Mouse (Mus musculus): Measurements from ENCODE around the gene Erv3. TPM values are rescaled to one million over a fixed set of nuclear protein-coding genes. Genes with fewer than 3 reads are reported as not detected.

The Erv3 gene
- polyA plus RNA-seq, 1 experiment from 2014 or later, result not detected

DNA sequence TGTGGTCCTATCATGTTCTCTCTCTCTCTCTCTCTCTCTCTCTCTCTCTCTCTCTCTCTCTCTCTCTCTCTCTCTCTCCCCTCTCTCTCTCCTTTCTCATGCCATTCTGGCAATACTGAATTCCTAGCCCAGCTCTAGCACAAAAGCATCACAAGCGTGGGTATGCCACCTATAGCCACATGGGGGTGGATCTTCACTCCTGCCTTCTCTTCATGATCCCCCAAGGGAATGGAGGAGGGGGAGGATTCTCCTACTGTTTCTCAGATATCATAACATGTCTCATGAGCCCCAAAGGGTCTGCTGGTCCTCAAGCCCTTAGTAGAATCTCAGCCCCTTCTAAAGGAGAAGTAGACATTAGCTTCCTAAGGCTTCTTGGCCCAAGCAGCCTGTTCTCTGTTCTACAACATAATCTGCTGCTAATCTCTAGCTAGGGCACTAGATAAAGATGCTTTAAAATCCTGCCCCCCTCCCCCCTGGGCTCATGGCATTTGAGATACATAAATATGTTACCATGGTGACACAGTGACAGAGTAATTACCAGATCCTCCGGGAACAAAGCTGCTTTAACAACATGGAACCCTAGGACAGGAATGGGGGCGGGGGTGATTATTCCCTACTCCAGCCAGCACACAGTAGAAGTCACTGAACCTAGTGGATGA lies 3.2 kb upstream of the Erv3 start:
- Histone ChIP-seq H3K27me3 (replicated peaks) (no peaks in the 10 kb centered on the region), H3K9me3 (replicated peaks) (no peaks in the 10 kb centered on the region), H3K27ac (replicated peaks) (no peak overlapping the region), H3K4me3 (replicated peaks) (no peak overlapping the region), H3K9ac (replicated peaks) (no peak overlapping the region), H3K4me2 (no peak overlapping the region), H3K4me1 (peaks cover 5% of the 10 kb centered on the region; the same call in 1 of the 2 replicates), H3K36me3 (no peaks in the 10 kb centered on the region)
- ATAC-seq (ENCODE audit: low FRiP score), result peak; percentile 57
- 36% methylated on average over 3 of the region's 3 CpGs for WGBS

DNA sequence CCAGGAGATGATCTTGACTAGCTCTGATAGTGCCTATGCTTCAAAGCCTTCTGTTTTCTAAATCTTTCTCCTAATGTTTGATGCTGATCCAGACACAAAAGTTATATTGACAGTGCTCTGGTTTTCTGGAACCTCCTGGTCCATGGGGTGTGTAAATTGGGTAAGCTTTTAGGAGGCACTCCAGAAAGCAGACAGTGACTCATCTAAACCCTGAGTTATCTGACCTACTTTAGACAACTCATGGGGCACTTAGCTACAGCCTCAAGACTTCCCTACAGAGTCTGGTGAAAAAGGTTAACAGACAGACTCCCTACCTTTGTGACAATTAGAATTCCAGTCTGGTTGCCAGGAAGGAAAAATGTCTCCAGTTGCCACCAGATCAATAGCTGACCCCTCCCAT lies 1.7 kb downstream of the Erv3 start:
- Histone ChIP-seq H3K9ac (replicated peaks) (no peak overlapping the region), H3K4me3 (replicated peaks) (no peak overlapping the region), H3K4me2 (no peak overlapping the region), H3K9me3 (replicated peaks) (no peaks in the 10 kb centered on the region), H3K36me3 (no peaks in the 10 kb centered on the region), H3K27ac (replicated peaks) (no peak overlapping the region), H3K27me3 (replicated peaks) (no peaks in the 10 kb centered on the region), H3K4me1 (peaks cover 3% of the 10 kb centered on the region; the same call in 1 of the 2 replicates)
- no peak for ATAC-seq (ENCODE audit: low FRiP score)

DNA sequence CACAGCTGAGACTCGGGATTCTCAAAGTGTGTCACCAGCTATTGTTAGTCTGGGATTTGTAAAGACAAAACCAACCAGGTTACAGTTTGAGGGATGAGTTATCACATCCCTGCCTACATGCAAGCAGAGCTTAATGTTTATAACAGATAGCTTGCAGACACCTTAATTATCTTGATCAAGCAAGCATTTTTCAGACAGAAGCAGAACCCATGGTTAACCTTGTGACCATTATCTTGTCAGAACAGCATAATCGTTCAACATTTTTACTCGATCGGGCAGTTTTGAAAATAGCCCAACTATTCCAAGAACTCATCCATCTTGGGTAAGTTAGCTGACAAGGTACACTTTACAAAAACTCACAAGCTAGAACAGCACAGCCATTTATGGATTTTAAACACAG lies 5.8 kb downstream of the Erv3 start:
- H3K4me2 ChIP-seq, result no peak overlapping the region
- H3K27ac ChIP-seq (replicated peaks), result no peak overlapping the region
- ATAC-seq (ENCODE audit: low FRiP score), result no peak
- no peaks in the 10 kb centered on the region for H3K9me3 ChIP-seq (replicated peaks)
- no peaks in the 10 kb centered on the region for H3K27me3 ChIP-seq (replicated peaks)
- WGBS, result 71% methylated on average over 4 of the region's 4 CpGs
- no peak overlapping the region for H3K9ac ChIP-seq (replicated peaks)
- no peaks in the 10 kb centered on the region for H3K4me1 ChIP-seq
- H3K36me3 ChIP-seq, result no peaks in the 10 kb centered on the region
- no peak overlapping the region for H3K4me3 ChIP-seq (replicated peaks)

DNA sequence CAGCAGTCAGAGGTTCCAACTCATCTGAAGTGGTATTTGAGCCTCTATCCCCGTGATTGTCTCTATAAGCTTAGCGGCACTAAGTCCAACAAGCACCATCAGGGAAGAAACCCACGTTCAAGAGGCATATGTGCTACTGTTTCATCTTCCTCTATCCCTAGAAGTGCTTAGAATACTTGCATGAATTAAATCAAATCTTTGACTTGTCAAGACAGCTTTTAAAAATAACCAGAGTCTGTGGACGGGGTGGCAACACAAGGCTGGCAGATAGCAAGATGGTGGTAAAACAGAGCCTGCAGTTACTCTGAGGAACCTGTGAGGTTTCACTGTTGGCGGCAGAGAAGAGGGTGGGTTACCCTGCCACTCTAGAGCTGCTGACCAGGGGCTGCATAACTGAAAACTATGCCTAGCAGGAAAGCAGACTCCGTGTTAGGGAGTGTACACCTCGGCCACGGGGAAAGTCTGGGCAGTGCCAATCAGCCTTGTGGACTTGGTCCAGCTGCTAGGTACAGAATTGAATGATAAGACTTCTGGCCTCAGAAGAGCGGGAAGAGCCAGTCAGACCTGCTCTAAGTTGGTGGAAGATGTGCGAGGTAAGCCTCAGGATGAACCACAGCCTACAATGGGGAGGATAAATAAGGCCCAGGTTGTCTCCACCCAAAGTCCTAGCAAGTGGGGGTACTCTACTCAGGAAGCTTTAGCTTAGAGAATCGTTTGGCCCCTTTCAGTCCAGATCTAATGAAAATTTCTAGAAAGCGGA lies 8.0 kb downstream of the Erv3 start:
- Histone ChIP-seq H3K27ac (replicated peaks) (no peak overlapping the region), H3K4me3 (replicated peaks) (no peak overlapping the region), H3K9ac (replicated peaks) (no peak overlapping the region), H3K4me2 (no peak overlapping the region), H3K36me3 (no peaks in the 10 kb centered on the region), H3K27me3 (replicated peaks) (no peaks in the 10 kb centered on the region), H3K9me3 (replicated peaks) (no peaks in the 10 kb centered on the region), H3K4me1 (peaks cover 18% of the 10 kb centered on the region)
- ATAC-seq (ENCODE audit: low FRiP score), result no peak
- WGBS, result 89% methylated on average over 12 of the region's 12 CpGs

DNA sequence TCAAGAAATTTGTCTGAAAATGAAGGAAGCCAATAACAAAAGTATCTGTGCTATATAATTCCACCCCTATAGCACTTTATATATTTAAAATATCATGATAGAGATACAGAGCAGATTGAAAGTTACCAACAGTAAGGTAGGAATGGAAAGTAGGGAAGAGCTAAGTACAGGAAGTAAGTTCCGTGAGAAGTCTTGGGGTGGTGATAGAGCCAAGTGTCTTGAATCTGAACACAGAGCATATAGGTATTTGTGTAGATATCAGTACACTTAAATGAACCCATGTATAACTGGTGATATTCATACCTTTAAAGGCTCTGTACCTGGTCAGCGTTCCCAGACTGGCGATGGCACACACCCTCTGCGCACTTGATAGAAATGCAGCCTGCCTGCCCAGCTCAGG lies 9.5 kb downstream of the Erv3 start:
- no peaks in the 10 kb centered on the region for H3K9me3 ChIP-seq (replicated peaks)
- no peak overlapping the region for H3K4me3 ChIP-seq (replicated peaks)
- no peak for ATAC-seq (ENCODE audit: low FRiP score)
- no peaks in the 10 kb centered on the region for H3K27me3 ChIP-seq (replicated peaks)
- no peaks in the 10 kb centered on the region for H3K36me3 ChIP-seq
- WGBS, result 98% methylated on average over 4 of the region's 4 CpGs
- H3K4me1 ChIP-seq, result peaks cover 31% of the 10 kb centered on the region
- no peak overlapping the region for H3K4me2 ChIP-seq
- no peak overlapping the region for H3K27ac ChIP-seq (replicated peaks)
- no peak overlapping the region for H3K9ac ChIP-seq (replicated peaks)

DNA sequence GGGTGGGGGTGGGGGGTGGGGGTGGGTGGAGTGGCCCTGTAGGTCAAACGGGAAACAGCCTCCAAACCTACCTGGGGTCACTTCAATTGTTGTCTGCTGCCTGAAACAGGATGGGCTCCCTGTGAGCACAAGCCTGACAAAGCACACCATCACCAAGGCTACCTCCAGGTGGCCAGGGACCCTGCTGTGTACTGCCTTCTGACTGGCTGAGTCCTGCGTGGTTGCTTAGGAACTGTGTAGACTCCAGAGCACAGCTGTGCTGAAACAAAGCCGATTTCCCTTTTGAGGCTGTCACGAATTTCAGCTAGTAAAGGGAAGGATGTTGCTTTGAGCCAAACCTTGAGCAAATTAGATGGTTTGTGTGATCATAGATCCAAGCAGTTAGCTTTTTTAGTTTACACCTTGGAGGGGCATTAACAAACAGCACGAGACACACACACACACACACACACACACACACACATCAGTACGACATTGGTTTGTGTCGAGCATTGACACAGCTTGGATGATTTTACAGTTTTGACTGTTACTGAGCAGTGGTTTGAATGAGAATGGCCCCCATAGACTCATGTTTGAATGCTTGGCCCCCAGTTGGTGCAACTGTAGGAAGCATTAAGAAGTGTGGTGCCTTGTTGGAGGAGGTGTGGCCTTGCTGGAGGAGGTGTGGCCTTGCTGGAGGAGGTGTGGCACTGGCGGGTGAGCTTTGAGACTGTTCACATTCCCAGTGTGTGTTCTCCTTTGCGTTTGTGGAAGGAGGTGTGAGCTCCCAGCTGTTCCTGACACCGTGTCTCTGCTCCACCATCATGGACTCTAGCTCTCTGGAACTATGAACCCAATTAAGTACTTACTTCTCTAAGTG lies 11.8 kb downstream of the Erv3 start:
- H3K27me3 ChIP-seq (replicated peaks), result no peaks in the 10 kb centered on the region
- no peaks in the 10 kb centered on the region for H3K36me3 ChIP-seq
- peak; percentile 98 for ATAC-seq (ENCODE audit: low FRiP score)
- H3K4me2 ChIP-seq, result peak overlapping the region; percentile 48
- peak overlapping the region; percentile 20 for H3K4me3 ChIP-seq (replicated peaks)
- H3K9me3 ChIP-seq (replicated peaks), result no peaks in the 10 kb centered on the region
- 0 out of 2 replicates have a peak overlapping the region, but pooled peaks have one; percentile 3 for H3K9ac ChIP-seq (replicated peaks)
- peak overlapping the region; percentile 90 for H3K27ac ChIP-seq (replicated peaks)
- 2% methylated on average over 10 of the region's 10 CpGs for WGBS
- peaks cover 31% of the 10 kb centered on the region for H3K4me1 ChIP-seq

DNA sequence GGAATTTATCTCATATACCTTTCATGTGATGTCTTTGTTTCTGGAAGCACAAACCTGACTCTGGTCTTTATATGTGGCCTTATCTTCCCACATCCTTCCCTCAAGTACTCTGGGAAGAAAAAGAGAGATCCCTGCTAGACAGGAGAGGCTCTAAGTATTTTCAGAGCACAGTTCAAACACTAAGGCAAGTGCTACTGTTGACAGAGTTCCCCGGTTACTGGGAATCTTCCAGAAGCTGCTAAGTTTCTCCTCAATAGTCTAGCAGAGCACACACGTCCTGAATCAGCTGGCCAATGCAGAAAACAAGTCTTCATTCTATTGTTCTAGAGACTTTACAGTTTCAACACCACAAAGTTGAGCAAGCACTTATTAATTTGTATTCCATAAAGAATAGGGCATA lies 12.7 kb downstream of the Erv3 start:
- Histone ChIP-seq H3K4me1 (peaks cover 31% of the 10 kb centered on the region), H3K9ac (replicated peaks) (no peak overlapping the region), H3K36me3 (no peaks in the 10 kb centered on the region), H3K27me3 (replicated peaks) (no peaks in the 10 kb centered on the region), H3K4me3 (replicated peaks) (no peak overlapping the region), H3K27ac (replicated peaks) (peak overlapping the region; percentile 90), H3K4me2 (peak overlapping the region; percentile 48), H3K9me3 (replicated peaks) (no peaks in the 10 kb centered on the region)
- no peak for ATAC-seq (ENCODE audit: low FRiP score)
- 40% methylated on average over 2 of the region's 2 CpGs for whole genome bisulfite sequencing

DNA sequence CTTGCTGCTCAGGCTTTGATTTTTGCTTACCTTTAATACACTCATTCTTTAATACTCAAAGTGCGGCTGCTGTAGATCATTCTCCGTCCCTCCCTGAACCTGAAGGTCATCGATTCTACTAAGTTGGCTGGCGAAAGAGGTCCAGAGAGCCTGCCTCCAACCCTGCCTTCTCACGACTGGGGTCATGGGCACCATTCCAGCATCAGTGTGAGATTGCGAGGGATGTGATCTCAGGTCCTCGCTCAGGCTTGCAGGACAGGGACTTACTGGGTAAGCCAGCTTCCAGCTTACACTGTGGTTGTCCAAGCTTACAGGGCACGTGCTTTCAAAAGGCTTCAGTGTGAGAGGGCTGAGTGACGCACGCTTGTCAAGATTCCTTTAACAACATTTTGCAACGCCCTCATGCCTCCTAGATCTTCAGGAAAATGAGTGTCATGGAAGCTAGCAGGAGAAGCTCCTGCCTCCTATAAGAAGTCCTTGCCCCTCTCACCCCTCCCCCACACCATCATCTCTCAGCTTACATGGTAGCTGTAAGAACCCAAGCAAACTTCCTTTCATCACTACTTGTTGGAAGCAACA lies 13.3 kb downstream of the Erv3 start:
- ATAC-seq (ENCODE audit: low FRiP score), result no peak
- Histone ChIP-seq H3K27me3 (replicated peaks) (no peaks in the 10 kb centered on the region), H3K9ac (replicated peaks) (no peak overlapping the region), H3K4me2 (peak overlapping the region; percentile 48; the same call in 1 of the 2 replicates), H3K4me1 (peaks cover 33% of the 10 kb centered on the region), H3K9me3 (replicated peaks) (no peaks in the 10 kb centered on the region), H3K36me3 (no peaks in the 10 kb centered on the region), H3K4me3 (replicated peaks) (no peak overlapping the region), H3K27ac (replicated peaks) (peak overlapping the region; percentile 90)
- WGBS, result 79% methylated on average over 11 of the region's 11 CpGs

DNA sequence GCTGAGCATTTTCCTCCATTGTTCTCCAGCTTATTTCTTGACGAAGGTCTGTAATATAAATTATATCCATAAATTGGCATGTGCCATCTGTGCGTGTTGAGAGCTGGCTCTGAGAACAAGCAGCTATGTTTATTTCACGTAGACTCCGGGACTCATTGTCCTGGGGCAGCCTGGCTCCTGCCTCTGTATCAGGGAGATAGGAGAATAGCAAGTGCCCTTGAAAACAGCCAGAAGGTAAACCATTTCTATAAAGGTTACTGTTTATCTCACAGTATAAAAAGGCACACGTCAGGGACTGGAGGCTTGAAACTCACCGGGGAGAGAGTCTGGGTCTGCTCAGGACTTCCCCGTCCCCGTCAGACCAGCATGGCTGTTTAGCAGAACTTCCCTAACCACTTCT lies 13.9 kb downstream of the Erv3 start:
- WGBS, result 50% methylated on average over 8 of the region's 8 CpGs
- no peak overlapping the region for H3K4me3 ChIP-seq (replicated peaks)
- no peak for ATAC-seq (ENCODE audit: low FRiP score)
- H3K27ac ChIP-seq (replicated peaks), result peak overlapping the region; percentile 90
- H3K4me2 ChIP-seq, result no peak overlapping the region
- no peaks in the 10 kb centered on the region for H3K9me3 ChIP-seq (replicated peaks)
- H3K9ac ChIP-seq (replicated peaks), result no peak overlapping the region
- H3K27me3 ChIP-seq (replicated peaks), result no peaks in the 10 kb centered on the region
- peaks cover 38% of the 10 kb centered on the region for H3K4me1 ChIP-seq
- no peaks in the 10 kb centered on the region for H3K36me3 ChIP-seq

DNA sequence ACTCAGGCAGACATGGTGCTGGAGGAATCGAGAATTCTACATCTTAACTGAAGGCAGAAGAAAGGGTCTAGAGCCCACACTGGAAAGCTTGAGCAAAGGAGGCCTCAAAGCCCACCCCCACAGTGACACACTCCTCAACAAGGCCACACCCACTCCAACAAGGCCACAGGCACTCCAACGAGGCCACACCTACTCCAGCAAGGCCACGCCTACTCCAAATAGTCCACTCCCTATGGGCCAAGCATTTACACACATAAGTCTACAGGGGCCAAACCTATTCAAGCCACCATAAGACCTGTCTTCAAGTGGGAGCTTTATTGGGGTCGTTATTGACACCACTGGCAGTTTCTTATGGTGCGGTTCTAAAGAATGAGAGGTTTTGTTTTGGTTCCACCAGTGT lies 17.0 kb downstream of the Erv3 start:
- peaks cover 39% of the 10 kb centered on the region for H3K4me1 ChIP-seq
- H3K4me2 ChIP-seq, result no peak overlapping the region
- H3K9me3 ChIP-seq (replicated peaks), result no peaks in the 10 kb centered on the region
- H3K27me3 ChIP-seq (replicated peaks), result no peaks in the 10 kb centered on the region
- no peak for ATAC-seq (ENCODE audit: low FRiP score)
- no peak overlapping the region for H3K9ac ChIP-seq (replicated peaks)
- H3K36me3 ChIP-seq, result no peaks in the 10 kb centered on the region
- H3K27ac ChIP-seq (replicated peaks), result no peak overlapping the region
- WGBS, result 70% methylated on average over 5 of the region's 5 CpGs
- H3K4me3 ChIP-seq (replicated peaks), result no peak overlapping the region

DNA sequence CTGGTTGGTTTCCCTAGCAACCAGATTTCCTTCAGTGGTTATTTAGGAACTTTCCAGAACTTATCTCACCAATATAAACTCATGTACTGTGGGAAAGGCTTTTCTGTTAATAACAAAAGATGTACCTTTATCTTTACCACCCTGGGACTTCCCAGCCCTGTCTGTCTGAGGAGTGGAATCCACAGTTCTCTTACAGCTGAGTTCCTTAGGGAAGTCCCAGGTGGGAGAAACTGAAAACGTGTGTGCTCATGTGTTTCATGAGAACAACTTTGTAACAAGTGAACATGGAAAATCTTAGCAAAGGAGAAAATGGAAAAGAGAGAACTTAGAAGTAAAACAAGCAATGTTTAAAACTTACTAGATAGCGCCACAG lies 18.2 kb downstream of the Erv3 start:
- Histone ChIP-seq H3K4me1 (peaks cover 26% of the 10 kb centered on the region), H3K36me3 (no peaks in the 10 kb centered on the region), H3K27me3 (replicated peaks) (no peaks in the 10 kb centered on the region), H3K4me2 (no peak overlapping the region), H3K9me3 (replicated peaks) (no peaks in the 10 kb centered on the region), H3K27ac (replicated peaks) (no peak overlapping the region), H3K9ac (replicated peaks) (no peak overlapping the region), H3K4me3 (replicated peaks) (no peak overlapping the region)
- 64% methylated on average over 2 of the region's 2 CpGs for WGBS
- ATAC-seq (ENCODE audit: low FRiP score), result no peak
